Mouse (Mus musculus) layer of hippocampus, adult 8-10 months (tissue): ENCODE measurements around the gene Jdp2. TPM values are rescaled to one million over a fixed set of nuclear protein-coding genes. Genes with fewer than 3 reads are reported as not detected.

Experiments used
- DNase-seq, 2 experiments: peaks; one replicate each; pipeline ENCODE4 v3.0.0; 2022; ENCODE audit warnings: low spot score in 2 of 2
- total RNA-seq, 4 experiments: library from RNA; stranded (reverse); gene quantifications; 2 replicates each; pipeline ENCODE4 v1.2.4; 2022

The Jdp2 gene
- total RNA-seq, 4 experiments from 2014 or later, result 41.8 to 54.1 (median 44.0) TPM

GRCm38 (mm10) chr12:85601531-85601930 lies 2.7 kb downstream of the Jdp2 start:
- DNase-seq, result no peak

- DNase-seq, result no peak
Measured at GRCm38 (mm10) chr12:85602153-85602552, 3.3 kb downstream of the Jdp2 start.

- DNase-seq, result no peak
Measured at GRCm38 (mm10) chr12:85602811-85603210, 4.0 kb downstream of the Jdp2 start.

GRCm38 (mm10) chr12:85603767-85604166 lies 4.9 kb downstream of the Jdp2 start:
- DNase-seq, result peak in 1 of 2 experiments; percentile 41

- DNase-seq, result no peak
Measured at GRCm38 (mm10) chr12:85604301-85604998, 5.6 kb downstream of the Jdp2 start.

- no peak for DNase-seq
Measured at GRCm38 (mm10) chr12:85607519-85608449, 9.0 kb downstream of the Jdp2 start.

GRCm38 (mm10) chr12:85610167-85610566 lies 11.3 kb downstream of the Jdp2 start:
- peak; percentile 49 to 65 for DNase-seq

GRCm38 (mm10) chr12:85614090-85614489 lies 15.3 kb downstream of the Jdp2 start:
- no peak for DNase-seq

GRCm38 (mm10) chr12:85615486-85615885 lies 16.7 kb downstream of the Jdp2 start:
- DNase-seq, result no peak

GRCm38 (mm10) chr12:85617885-85618284 lies 19.1 kb downstream of the Jdp2 start:
- DNase-seq, result no peak

GRCm38 (mm10) chr12:85618430-85618829 lies 19.6 kb downstream of the Jdp2 start:
- DNase-seq, result no peak

GRCm38 (mm10) chr12:85619283-85619897 lies 20.6 kb downstream of the Jdp2 start:
- DNase-seq, result no peak

- DNase-seq, result peak in 1 of 2 experiments; percentile 57
Measured at GRCm38 (mm10) chr12:85619898-85620443, 21.1 kb downstream of the Jdp2 start.

- DNase-seq, result no peak
Measured at GRCm38 (mm10) chr12:85621027-85621426, 22.2 kb downstream of the Jdp2 start.

- DNase-seq, result no peak
Measured at GRCm38 (mm10) chr12:85621673-85622072, 22.8 kb downstream of the Jdp2 start.

GRCm38 (mm10) chr12:85623711-85624110 lies 24.9 kb downstream of the Jdp2 start:
- no peak for DNase-seq

GRCm38 (mm10) chr12:85624652-85625051 lies 25.8 kb downstream of the Jdp2 start:
- DNase-seq, result no peak

- no peak for DNase-seq
Measured at GRCm38 (mm10) chr12:85625852-85626251, 27.0 kb downstream of the Jdp2 start.

- DNase-seq, result no peak
Measured at GRCm38 (mm10) chr12:85629661-85630481, 31.0 kb downstream of the Jdp2 start.

- DNase-seq, result no peak
Measured at GRCm38 (mm10) chr12:85631196-85631595, 32.4 kb downstream of the Jdp2 start.

GRCm38 (mm10) chr12:85632321-85632720 lies 33.5 kb downstream of the Jdp2 start:
- no peak for DNase-seq
